Mouse (Mus musculus): ENCODE results near the gene Olfr1410. TPM values are rescaled to one million over a fixed set of nuclear protein-coding genes. Genes with fewer than 3 reads are reported as not detected.

Olfr1410 gene
- polyA plus RNA-seq, 1 experiment from 2014 or later = not detected

- Histone ChIP-seq H3K4me1 (replicated peaks) (peaks cover 31% of the 10 kb centered on the region), H3K27me3 (no peaks in the 10 kb centered on the region), H3K9me3 (no peaks in the 10 kb centered on the region), H3K36me3 (peaks cover 14% of the 10 kb centered on the region; the same call in 1 of the 2 replicates), H3K4me2 (peak within 1 kb of the TSS; percentile 88), H3K27ac (replicated peaks) (peak within 1 kb of the TSS; percentile 90), H3K9ac (peak within 1 kb of the TSS; percentile 98), H3K4me3 (peak within 1 kb of the TSS; percentile 95)
- WGBS = 2% methylated on average over 50 of the region's 50 CpGs
- peak; percentile 93 for ATAC-seq (ENCODE audit: low FRiP score, low read depth)
Measured at GRCm38 (mm10) chr1:92641514-92642272, 36.1 kb downstream of the Olfr1410 start, which contains the start of gene Cops9. Gene Cops9, minus strand, starts transcription at chr1:92641985.

- WGBS = 81% methylated on average over 4 of the region's 4 CpGs
- Histone ChIP-seq H3K9me3 (no peaks in the 10 kb centered on the region), H3K27ac (replicated peaks) (no peak overlapping the region), H3K27me3 (no peaks in the 10 kb centered on the region), H3K4me1 (replicated peaks) (peaks cover 38% of the 10 kb centered on the region), H3K36me3 (no peaks in the 10 kb centered on the region), H3K4me2 (no peak overlapping the region), H3K4me3 (no peak overlapping the region), H3K9ac (no peak overlapping the region)
- no peak for ATAC-seq (ENCODE audit: low FRiP score, low read depth)
Measured at GRCm38 (mm10) chr1:92643691-92644090, 38.1 kb downstream of the Olfr1410 start.

- WGBS = 79% methylated on average over 5 of the region's 5 CpGs
- Histone ChIP-seq H3K9ac (no peak overlapping the region), H3K27me3 (no peaks in the 10 kb centered on the region), H3K27ac (replicated peaks) (no peak overlapping the region), H3K4me1 (replicated peaks) (peaks cover 28% of the 10 kb centered on the region), H3K9me3 (no peaks in the 10 kb centered on the region), H3K4me3 (no peak overlapping the region), H3K4me2 (no peak overlapping the region), H3K36me3 (no peaks in the 10 kb centered on the region)
- ATAC-seq (ENCODE audit: low FRiP score, low read depth) = no peak
Measured at GRCm38 (mm10) chr1:92644916-92645315, 39.3 kb downstream of the Olfr1410 start.

- H3K9me3 ChIP-seq = no peaks in the 10 kb centered on the region
- no peak for ATAC-seq (ENCODE audit: low FRiP score, low read depth)
- H3K4me3 ChIP-seq = no peak overlapping the region
- 66% methylated on average over 2 of the region's 2 CpGs for WGBS
- H3K27me3 ChIP-seq = no peaks in the 10 kb centered on the region
- H3K9ac ChIP-seq = no peak overlapping the region
- peaks cover 16% of the 10 kb centered on the region for H3K4me1 ChIP-seq (replicated peaks)
- H3K4me2 ChIP-seq = no peak overlapping the region
- H3K27ac ChIP-seq (replicated peaks) = no peak overlapping the region
- H3K36me3 ChIP-seq = no peaks in the 10 kb centered on the region
Measured at GRCm38 (mm10) chr1:92646111-92646510, 40.5 kb downstream of the Olfr1410 start.

- Histone ChIP-seq H3K36me3 (no peaks in the 10 kb centered on the region), H3K4me1 (replicated peaks) (peaks cover 15% of the 10 kb centered on the region), H3K9ac (no peak overlapping the region), H3K27me3 (no peaks in the 10 kb centered on the region), H3K4me3 (no peak overlapping the region), H3K27ac (replicated peaks) (no peak overlapping the region), H3K9me3 (no peaks in the 10 kb centered on the region), H3K4me2 (no peak overlapping the region)
- WGBS = 84% methylated on average over 7 of the region's 7 CpGs
- ATAC-seq (ENCODE audit: low FRiP score, low read depth) = no peak
Measured at GRCm38 (mm10) chr1:92646601-92647000, 41.0 kb downstream of the Olfr1410 start.

GRCm38 (mm10) chr1:92647026-92647425, 41.4 kb downstream of the Olfr1410 start:
- H3K27me3 ChIP-seq = no peaks in the 10 kb centered on the region
- 79% methylated on average over 4 of the region's 4 CpGs for WGBS
- H3K9ac ChIP-seq = no peak overlapping the region
- no peaks in the 10 kb centered on the region for H3K9me3 ChIP-seq
- no peak for ATAC-seq (ENCODE audit: low FRiP score, low read depth)
- peaks cover 14% of the 10 kb centered on the region for H3K4me1 ChIP-seq (replicated peaks)
- H3K27ac ChIP-seq (replicated peaks) = no peak overlapping the region
- no peaks in the 10 kb centered on the region for H3K36me3 ChIP-seq
- no peak overlapping the region for H3K4me2 ChIP-seq
- no peak overlapping the region for H3K4me3 ChIP-seq

GRCm38 (mm10) chr1:92647752-92648151, 42.2 kb downstream of the Olfr1410 start:
- H3K4me3 ChIP-seq = no peak overlapping the region
- H3K27me3 ChIP-seq = no peaks in the 10 kb centered on the region
- WGBS = 9% methylated on average over 8 of the region's 8 CpGs
- no peak overlapping the region for H3K27ac ChIP-seq (replicated peaks)
- peak; percentile 63 for ATAC-seq (ENCODE audit: low FRiP score, low read depth)
- peak overlapping the region; percentile 30; the same call in 1 of the 2 replicates for H3K4me2 ChIP-seq
- peaks cover 7% of the 10 kb centered on the region for H3K4me1 ChIP-seq (replicated peaks)
- no peaks in the 10 kb centered on the region for H3K9me3 ChIP-seq
- H3K9ac ChIP-seq = no peak overlapping the region
- H3K36me3 ChIP-seq = no peaks in the 10 kb centered on the region

GRCm38 (mm10) chr1:92648197-92648596, 42.6 kb downstream of the Olfr1410 start:
- Histone ChIP-seq H3K4me2 (peak overlapping the region; percentile 30; the same call in 1 of the 2 replicates), H3K36me3 (no peaks in the 10 kb centered on the region), H3K27ac (replicated peaks) (no peak overlapping the region), H3K27me3 (no peaks in the 10 kb centered on the region), H3K9ac (no peak overlapping the region), H3K4me3 (no peak overlapping the region), H3K9me3 (no peaks in the 10 kb centered on the region), H3K4me1 (replicated peaks) (peaks cover 6% of the 10 kb centered on the region)
- peak; percentile 12; the same call in 1 of the 2 replicates for ATAC-seq (ENCODE audit: low FRiP score, low read depth)
- 50% methylated on average over 10 of the region's 10 CpGs for WGBS

GRCm38 (mm10) chr1:92648673-92649072, 43.1 kb downstream of the Olfr1410 start, which contains the start of gene Otos:
Gene Otos, minus strand, starts transcription at chr1:92648841.
- Histone ChIP-seq H3K9me3 (no peaks in the 10 kb centered on the region), H3K27me3 (no peaks in the 10 kb centered on the region), H3K36me3 (no peaks in the 10 kb centered on the region), H3K9ac (no peak within 1 kb of the TSS), H3K4me3 (no peak within 1 kb of the TSS), H3K27ac (replicated peaks) (no peak within 1 kb of the TSS), H3K4me2 (peak within 1 kb of the TSS; percentile 30; the same call in 1 of the 2 replicates), H3K4me1 (replicated peaks) (peaks cover 6% of the 10 kb centered on the region)
- 27% methylated on average over 8 of the region's 8 CpGs for WGBS
- peak; percentile 57 for ATAC-seq (ENCODE audit: low FRiP score, low read depth)

- Histone ChIP-seq H3K27ac (replicated peaks) (no peak overlapping the region), H3K27me3 (no peaks in the 10 kb centered on the region; the same call in 1 of the 2 replicates), H3K9ac (no peak overlapping the region), H3K4me1 (replicated peaks) (peaks cover 6% of the 10 kb centered on the region), H3K4me3 (no peak overlapping the region), H3K36me3 (no peaks in the 10 kb centered on the region), H3K9me3 (no peaks in the 10 kb centered on the region), H3K4me2 (no peak overlapping the region)
- 55% methylated on average over 3 of the region's 3 CpGs for WGBS
- no peak for ATAC-seq (ENCODE audit: low FRiP score, low read depth)
Measured at GRCm38 (mm10) chr1:92651467-92651866, 45.9 kb downstream of the Olfr1410 start.

- whole genome bisulfite sequencing = 92% methylated on average over 3 of the region's 3 CpGs
- Histone ChIP-seq H3K27ac (replicated peaks) (no peak overlapping the region), H3K4me1 (replicated peaks) (no peaks in the 10 kb centered on the region; the same call in 1 of the 2 replicates), H3K9ac (no peak overlapping the region), H3K9me3 (no peaks in the 10 kb centered on the region), H3K4me2 (no peak overlapping the region), H3K36me3 (no peaks in the 10 kb centered on the region), H3K4me3 (no peak overlapping the region), H3K27me3 (no peaks in the 10 kb centered on the region; the same call in 1 of the 2 replicates)
- ATAC-seq (ENCODE audit: low FRiP score, low read depth) = no peak
Measured at GRCm38 (mm10) chr1:92653179-92653578, 47.6 kb downstream of the Olfr1410 start.

- no peak overlapping the region for H3K4me3 ChIP-seq
- H3K4me2 ChIP-seq = no peak overlapping the region
- WGBS = 49% methylated on average over 2 of the region's 2 CpGs
- no peaks in the 10 kb centered on the region for H3K36me3 ChIP-seq
- no peak overlapping the region for H3K27ac ChIP-seq (replicated peaks)
- H3K4me1 ChIP-seq (replicated peaks) = no peaks in the 10 kb centered on the region; the same call in 1 of the 2 replicates
- no peaks in the 10 kb centered on the region for H3K9me3 ChIP-seq
- ATAC-seq (ENCODE audit: low FRiP score, low read depth) = no peak
- no peaks in the 10 kb centered on the region; the same call in 1 of the 2 replicates for H3K27me3 ChIP-seq
- H3K9ac ChIP-seq = no peak overlapping the region
Measured at GRCm38 (mm10) chr1:92654676-92655075, 49.1 kb downstream of the Olfr1410 start.

Measured in hindbrain, embryonic 15.5 days (tissue).